Mouse (Mus musculus): ENCODE measurements around the gene Ubtf. TPM values are rescaled to one million over a fixed set of nuclear protein-coding genes. Genes with fewer than 3 reads are reported as not detected.

Ubtf gene
- total RNA-seq, 2 experiments from 2014 or later, result 131 to 141 TPM

DNA sequence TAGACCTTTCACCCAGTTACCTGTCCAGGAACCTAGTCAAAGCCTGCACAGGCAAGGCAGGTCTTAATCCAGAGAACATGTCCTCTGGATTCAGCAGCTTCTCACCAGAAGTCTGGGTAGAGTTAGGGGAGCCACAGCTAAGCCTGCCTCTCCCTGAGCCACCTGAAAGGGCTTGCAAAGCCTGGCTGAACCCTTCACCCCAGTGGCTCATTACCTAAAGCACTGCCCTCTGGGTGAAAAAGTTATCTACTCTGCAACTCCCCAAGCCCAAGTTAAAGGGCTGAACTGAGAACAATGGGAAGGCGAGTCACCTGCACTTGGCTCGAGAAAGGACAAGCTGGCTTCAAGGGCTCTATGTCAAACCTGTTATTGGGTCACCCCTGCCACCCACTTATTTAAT lies 15.4 kb downstream of the Ubtf start:
- Histone ChIP-seq H3K4me3 (no peak overlapping the region), H3K27ac (no peak overlapping the region)
- intact Hi-C loops (cut with DNase I), result no loop called here
- no peak for TF ChIP-seq CTCF (IDR thresholded peaks at IDR 0.05)
- no peak for DNase-seq (ENCODE audit: extremely low spot score in 1 of 2, low spot score in 2 of 2)

DNA sequence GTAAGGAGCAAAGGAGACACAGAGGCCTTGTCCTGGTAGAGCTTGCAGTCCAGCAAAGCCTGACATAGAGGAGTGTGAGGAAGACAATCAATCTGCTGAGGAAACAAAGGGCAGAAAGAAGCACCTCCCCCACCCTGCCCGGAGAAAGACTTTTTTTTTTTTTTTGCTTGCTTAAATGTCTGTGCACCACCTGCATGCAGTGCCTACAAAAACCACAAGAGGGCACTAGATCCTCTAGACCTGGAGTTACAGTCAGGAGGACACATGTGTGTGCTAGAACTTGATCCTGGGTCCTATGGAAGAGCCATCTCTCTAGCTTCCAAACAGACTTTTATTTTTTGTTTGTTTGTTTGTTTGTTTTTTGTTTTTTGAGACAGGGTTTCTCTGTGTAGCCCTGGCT lies 19.7 kb downstream of the Ubtf start:
- peak; percentile 57 for TF ChIP-seq CTCF (IDR thresholded peaks at IDR 0.05)
- intact Hi-C loops (cut with DNase I), result no loop called here
- Histone ChIP-seq H3K4me3 (no peak overlapping the region), H3K27ac (no peak overlapping the region)
- no peak for DNase-seq (ENCODE audit: extremely low spot score in 1 of 2, low spot score in 2 of 2)

- no peak for DNase-seq (ENCODE audit: extremely low spot score in 1 of 2, low spot score in 2 of 2)
- intact Hi-C loops (cut with DNase I), result loop anchor here (1.0 to 2.0 kb wide), 2 partner anchors 19 to 132 kb away; partner anchors contain the start of gene Grn
These were observed 21.7 kb downstream of the Ubtf start for GRCm38 (mm10) chr11:102297577-102298556.

DNA sequence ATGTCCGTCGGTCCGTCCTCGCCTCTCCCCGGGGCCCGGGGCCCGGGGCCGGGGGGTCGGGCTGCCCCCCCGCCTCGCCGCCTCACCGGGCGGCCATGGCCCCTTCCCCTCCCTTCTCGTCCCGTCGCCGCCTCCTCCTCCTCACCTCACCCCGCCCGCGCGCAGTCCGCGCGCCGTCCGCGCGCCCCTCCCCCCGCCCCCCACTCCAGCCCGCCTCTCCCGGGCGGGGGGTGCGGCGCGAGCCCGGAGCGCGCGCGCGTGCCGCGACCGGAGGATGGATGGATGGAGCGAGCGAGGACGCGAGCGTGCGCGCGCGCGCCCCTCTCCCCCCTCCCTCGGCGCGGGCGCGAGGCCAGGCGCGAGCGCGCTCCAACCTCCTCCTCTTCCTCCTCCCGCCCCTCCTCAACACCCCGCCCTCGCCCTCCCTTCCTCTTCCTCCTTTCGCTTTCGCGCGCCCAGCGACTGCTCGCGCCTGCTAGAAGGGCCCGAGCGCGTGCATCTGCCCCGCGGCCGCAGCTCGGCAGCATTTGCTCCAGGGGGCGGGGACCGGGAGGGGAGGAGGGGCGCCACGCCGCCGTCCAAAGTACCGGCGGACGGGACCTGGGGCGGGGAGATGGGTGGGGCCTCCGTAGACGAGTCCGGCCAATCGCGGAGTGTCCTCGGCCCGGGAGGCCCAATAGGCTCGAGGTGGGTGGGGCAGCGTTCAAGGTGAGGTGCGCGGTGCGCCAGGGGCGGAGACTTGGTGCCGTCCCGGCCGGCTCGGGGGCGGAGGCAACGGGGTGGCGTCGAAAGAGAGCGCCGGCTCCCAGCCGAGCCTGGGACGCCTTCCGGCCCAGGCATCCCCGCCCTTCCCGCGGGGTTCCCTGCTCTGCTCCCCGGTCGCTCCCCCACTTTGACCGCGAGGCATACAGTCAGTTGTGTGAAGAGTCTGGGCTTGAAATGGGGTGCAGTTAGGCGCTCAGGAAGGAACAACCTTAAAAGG lies 22.8 kb downstream of the Ubtf start, which contains the start of gene Atxn7l3:
Gene Atxn7l3 (minus strand): TSS at position 141 of the 982 bp plus-strand sequence.
- peak within 1 kb of the TSS; percentile 86 for H3K4me3 ChIP-seq
- no peak for TF ChIP-seq CTCF (IDR thresholded peaks at IDR 0.05)
- intact Hi-C loops (cut with DNase I), result loop anchor here (1.0 to 2.0 kb wide), 3 partner anchors 20 to 134 kb away; partner anchors contain the start of gene Grn
- peak; percentile 98 to 99 for DNase-seq (ENCODE audit: extremely low spot score in 1 of 2, low spot score in 2 of 2)
- peak within 1 kb of the TSS; percentile 95 for H3K27ac ChIP-seq

More at GRCm38 (mm10) chr11:102297577-102298556, 21.7 kb downstream of the Ubtf start:
- Histone ChIP-seq H3K4me3 (peak overlapping the region; percentile 86), H3K27ac (peak overlapping the region; percentile 95)
- TF ChIP-seq CTCF (IDR thresholded peaks at IDR 0.05), result no peak

GRCm38 (mm10) chr11:102295598-102296471 lies 23.7 kb downstream of the Ubtf start:
- DNase-seq (ENCODE audit: extremely low spot score in 1 of 2, low spot score in 2 of 2), result peak in 1 of 2 experiments; percentile 42
- Histone ChIP-seq H3K4me3 (peak overlapping the region; percentile 86), H3K27ac (peak overlapping the region; percentile 90)
- intact Hi-C loops (cut with DNase I), result loop anchor here (1.0 to 2.0 kb wide), 3 partner anchors 10 to 115 kb away; no protein-coding TSS in a partner anchor
- no peak for TF ChIP-seq CTCF (IDR thresholded peaks at IDR 0.05)

DNA sequence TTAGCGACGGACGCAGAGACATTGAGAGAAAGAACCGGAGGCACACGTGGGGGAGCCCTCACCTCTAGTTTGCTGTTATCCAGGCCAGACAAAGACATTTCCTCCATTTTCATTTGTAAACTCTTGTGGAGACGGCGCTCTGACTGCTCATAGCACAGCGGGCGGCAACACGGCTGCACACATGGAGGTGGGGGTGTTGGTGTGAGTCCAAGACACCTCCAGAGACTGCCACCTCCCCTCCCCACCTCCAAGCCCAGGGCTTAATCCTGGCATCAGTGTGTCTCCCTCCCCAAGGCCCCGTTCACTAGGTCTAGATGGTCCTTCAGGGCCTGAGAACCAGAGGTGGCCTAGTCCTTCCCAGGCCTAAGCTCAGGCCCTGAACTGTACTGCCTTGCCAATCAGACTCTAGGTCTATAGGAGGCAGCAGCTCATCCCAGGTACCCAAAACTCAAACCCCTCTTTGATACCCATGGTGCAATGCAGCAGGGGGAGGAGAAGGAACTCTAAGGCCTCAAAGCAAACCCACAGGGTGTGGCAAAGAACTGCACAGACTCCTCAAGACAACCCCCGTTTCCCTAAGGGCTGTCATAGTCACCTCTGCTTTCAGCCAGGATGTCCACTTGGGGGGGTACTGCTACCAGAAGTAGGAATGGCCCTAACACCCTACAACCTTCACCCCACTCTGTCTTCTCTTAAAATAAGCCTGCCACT lies 24.5 kb downstream of the Ubtf start:
- no peak for DNase-seq (ENCODE audit: extremely low spot score in 1 of 2, low spot score in 2 of 2)
- Histone ChIP-seq H3K4me3 (peak overlapping the region; percentile 86), H3K27ac (peak overlapping the region; percentile 90)
- 0 out of 2 replicates have a peak, but pooled peaks have one; percentile 2 for TF ChIP-seq CTCF (IDR thresholded peaks at IDR 0.05)
- intact Hi-C loops (cut with DNase I), result loop anchor here (1.0 kb wide), 1 partner anchor 9 kb away; no protein-coding TSS in a partner anchor

DNA sequence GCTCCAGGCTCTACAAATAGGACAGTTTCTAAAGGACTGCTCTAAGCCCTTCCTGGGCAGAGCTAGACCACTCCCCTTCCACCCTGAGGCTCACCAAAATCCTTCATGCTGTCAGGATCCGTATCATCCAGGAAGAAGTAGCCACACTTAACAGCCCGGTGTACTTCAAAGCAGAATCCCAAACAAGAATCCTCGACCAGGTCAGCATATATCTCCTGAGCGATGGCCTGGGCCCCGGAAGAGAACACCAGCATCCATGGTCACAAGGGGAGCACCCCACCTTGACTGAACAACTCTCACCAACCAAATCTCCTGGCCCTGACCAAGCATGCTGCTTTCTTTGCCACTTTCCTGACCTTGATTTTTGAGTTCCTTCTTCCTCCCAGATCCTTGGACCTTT lies 25.1 kb downstream of the Ubtf start:
- no peak for TF ChIP-seq CTCF (IDR thresholded peaks at IDR 0.05)
- DNase-seq (ENCODE audit: extremely low spot score in 1 of 2, low spot score in 2 of 2), result no peak
- intact Hi-C loops (cut with DNase I), result no loop called here
- Histone ChIP-seq H3K27ac (no peak overlapping the region), H3K4me3 (peak overlapping the region; percentile 86)

DNA sequence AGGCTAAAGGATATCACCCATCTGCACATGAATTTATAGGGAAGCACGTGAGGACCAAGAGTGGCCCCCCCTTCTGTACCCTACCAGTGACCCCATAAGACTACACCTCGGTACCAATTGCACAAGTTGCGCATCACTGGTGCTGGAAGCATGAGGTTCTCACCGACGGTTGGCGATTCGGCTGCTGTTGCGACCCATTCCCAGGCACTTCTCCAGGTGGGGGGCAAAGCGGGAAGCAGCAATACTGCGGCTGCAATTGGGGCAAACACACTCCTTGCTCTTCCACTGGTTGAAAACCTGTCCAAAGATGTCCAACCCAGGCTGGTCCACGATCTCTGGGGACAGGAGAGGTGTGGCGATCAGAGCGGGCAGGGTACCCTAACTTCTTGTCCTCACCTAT lies 25.6 kb downstream of the Ubtf start:
- no peak for TF ChIP-seq CTCF (IDR thresholded peaks at IDR 0.05)
- no peak for DNase-seq (ENCODE audit: extremely low spot score in 1 of 2, low spot score in 2 of 2)
- Histone ChIP-seq H3K4me3 (no peak overlapping the region), H3K27ac (no peak overlapping the region)
- intact Hi-C loops (cut with DNase I), result no loop called here

GRCm38 (mm10) chr11:102291051-102291535 lies 28.4 kb downstream of the Ubtf start:
- Histone ChIP-seq H3K27ac (no peak overlapping the region), H3K4me3 (no peak overlapping the region)
- intact Hi-C loops (cut with DNase I), result no loop called here
- TF ChIP-seq CTCF (IDR thresholded peaks at IDR 0.05), result no peak
- no peak for DNase-seq (ENCODE audit: extremely low spot score in 1 of 2, low spot score in 2 of 2)

DNA sequence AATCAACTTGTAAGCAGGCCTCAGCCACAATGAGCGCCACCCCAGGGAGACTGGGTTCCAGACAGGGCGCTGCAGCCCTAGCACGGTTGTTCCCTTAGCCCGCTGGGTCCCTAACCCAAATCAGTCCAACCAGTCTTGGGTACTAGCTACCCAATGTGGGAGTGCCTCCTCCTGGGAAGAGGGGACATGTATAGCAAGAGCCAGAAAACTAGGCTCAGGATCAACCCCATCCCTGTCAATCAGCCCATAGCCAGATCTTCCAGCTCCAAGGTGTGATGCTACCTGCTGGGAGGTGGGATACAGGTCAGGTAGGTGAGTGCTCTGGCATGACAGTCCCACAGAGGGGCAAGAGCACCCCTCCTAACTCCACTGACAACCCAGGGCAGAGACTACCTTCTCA lies 29.4 kb downstream of the Ubtf start:
- TF ChIP-seq CTCF (IDR thresholded peaks at IDR 0.05), result no peak
- no peak for DNase-seq (ENCODE audit: extremely low spot score in 1 of 2, low spot score in 2 of 2)
- H3K27ac ChIP-seq, result no peak overlapping the region
- H3K4me3 ChIP-seq, result no peak overlapping the region
- intact Hi-C loops (cut with DNase I), result no loop called here
